Mouse (Mus musculus): ENCODE measurements at regions not wholly inside any gene's neighbourhood (a gene's known extent, or its start where the extent isn't known, plus 50 kb on each side); places are given as distances from the start of the nearest gene placed in this dataset.
A peak's percentile ranks its signal among the peaks of the same experiment; 100 is the strongest.

- no peak for DNase-seq (ENCODE audit: low read depth, low spot score)
These were observed 787.4 kb downstream of the Nr2f2 start for GRCm38 (mm10) chr7:69578958-69579810.

GRCm38 (mm10) chr7:69577754-69578153, 788.8 kb downstream of the Nr2f2 start:
- DNase-seq (ENCODE audit: low read depth, low spot score): no peak

- DNase-seq (ENCODE audit: low read depth, low spot score): no peak
These were observed 789.9 kb downstream of the Nr2f2 start for GRCm38 (mm10) chr7:69576596-69576995.

- DNase-seq (ENCODE audit: low read depth, low spot score): no peak
These were observed 792.8 kb downstream of the Nr2f2 start for GRCm38 (mm10) chr7:69573730-69574129.

- no peak for DNase-seq (ENCODE audit: low read depth, low spot score)
These were observed 793.7 kb downstream of the Nr2f2 start for GRCm38 (mm10) chr7:69572626-69573394.

GRCm38 (mm10) chr7:69566949-69567348, 799.6 kb downstream of the Nr2f2 start:
- DNase-seq (ENCODE audit: low read depth, low spot score): no peak

- DNase-seq (ENCODE audit: low read depth, low spot score): no peak
These were observed 802.1 kb downstream of the Nr2f2 start for GRCm38 (mm10) chr7:69564432-69564831.

GRCm38 (mm10) chr7:69554776-69555175, 805.7 kb upstream of the Arrdc4 start:
- no peak for DNase-seq (ENCODE audit: low read depth, low spot score)

GRCm38 (mm10) chr7:69553981-69554380, 804.9 kb upstream of the Arrdc4 start:
- DNase-seq (ENCODE audit: low read depth, low spot score): no peak

GRCm38 (mm10) chr7:69536072-69536471, 787.0 kb upstream of the Arrdc4 start:
- DNase-seq (ENCODE audit: low read depth, low spot score): no peak

- DNase-seq (ENCODE audit: low read depth, low spot score): no peak
These were observed 764.9 kb upstream of the Arrdc4 start for GRCm38 (mm10) chr7:69513966-69514365.

GRCm38 (mm10) chr7:69510389-69510788, 761.3 kb upstream of the Arrdc4 start:
- DNase-seq (ENCODE audit: low read depth, low spot score): no peak

- DNase-seq (ENCODE audit: low read depth, low spot score): no peak
These were observed 744.3 kb upstream of the Arrdc4 start for GRCm38 (mm10) chr7:69493062-69493930.

GRCm38 (mm10) chr7:69490566-69491466, 741.8 kb upstream of the Arrdc4 start:
- peak; percentile 73 for DNase-seq (ENCODE audit: low read depth, low spot score)

- no peak for DNase-seq (ENCODE audit: low read depth, low spot score)
These were observed 739.6 kb upstream of the Arrdc4 start for GRCm38 (mm10) chr7:69488630-69489029.

GRCm38 (mm10) chr7:69487111-69487510, 738.1 kb upstream of the Arrdc4 start:
- DNase-seq (ENCODE audit: low read depth, low spot score): no peak

- DNase-seq (ENCODE audit: low read depth, low spot score): no peak
These were observed 735.5 kb upstream of the Arrdc4 start for GRCm38 (mm10) chr7:69484552-69484951.
